Mouse (Mus musculus): ENCODE results near the gene Rpp14. TPM values are rescaled to one million over a fixed set of nuclear protein-coding genes. Genes with fewer than 3 reads are reported as not detected.
"Not testable (repeated sequence)": the region's sequence is repeated elsewhere in the genome, so short reads cannot be mapped to it uniquely, and the experiment has no call there.

Rpp14 gene
- total RNA-seq, 4 experiments from 2014 or later = 26.2 to 33.3 (median 28.2) TPM

- no peak for DNase-seq (ENCODE audit: low spot score)
These were observed 34.1 kb downstream of the Rpp14 start for GRCm38 (mm10) chr14:8114306-8114705.

DNA sequence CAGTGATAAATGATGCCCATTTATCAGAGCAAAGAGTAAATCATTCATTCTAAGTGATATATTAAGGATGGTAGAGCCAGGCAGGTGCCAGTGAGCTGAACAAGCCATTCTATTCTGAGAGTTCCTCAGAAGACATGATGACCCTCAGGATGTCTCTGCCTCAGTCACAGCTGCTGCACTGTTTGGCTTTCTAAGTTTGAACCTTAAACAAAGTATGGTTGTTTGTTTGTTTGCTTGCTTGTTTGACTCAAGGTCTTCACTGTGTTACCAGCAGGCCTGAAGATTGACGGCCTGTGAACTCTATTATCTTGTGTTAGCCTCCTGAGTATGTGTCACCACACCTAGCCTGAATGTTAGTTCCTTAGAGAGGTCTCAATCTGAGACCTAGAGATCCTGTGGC, 34.6 kb downstream of the Rpp14 start:
- no peak for DNase-seq (ENCODE audit: low spot score)

DNA sequence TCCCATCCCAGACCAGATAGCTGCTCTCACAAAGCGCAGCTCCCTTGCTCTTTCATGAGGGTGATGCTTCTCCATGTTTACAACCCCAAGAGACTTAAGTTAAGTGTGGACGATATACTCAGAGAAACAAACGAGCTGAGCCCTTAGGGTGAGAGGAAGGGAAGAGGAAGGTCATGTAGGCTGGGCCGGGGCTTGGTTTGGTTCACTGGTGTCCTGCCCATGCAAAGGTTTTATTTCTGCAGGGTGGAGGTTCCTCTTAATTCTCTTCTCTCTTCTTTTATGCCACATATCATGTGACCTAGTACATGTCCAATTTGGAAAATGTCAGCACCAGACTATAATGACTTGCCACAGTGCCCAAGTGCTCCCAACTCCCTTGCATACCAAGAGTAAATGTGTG, 35.6 kb downstream of the Rpp14 start:
- DNase-seq (ENCODE audit: low spot score) = no peak

DNA sequence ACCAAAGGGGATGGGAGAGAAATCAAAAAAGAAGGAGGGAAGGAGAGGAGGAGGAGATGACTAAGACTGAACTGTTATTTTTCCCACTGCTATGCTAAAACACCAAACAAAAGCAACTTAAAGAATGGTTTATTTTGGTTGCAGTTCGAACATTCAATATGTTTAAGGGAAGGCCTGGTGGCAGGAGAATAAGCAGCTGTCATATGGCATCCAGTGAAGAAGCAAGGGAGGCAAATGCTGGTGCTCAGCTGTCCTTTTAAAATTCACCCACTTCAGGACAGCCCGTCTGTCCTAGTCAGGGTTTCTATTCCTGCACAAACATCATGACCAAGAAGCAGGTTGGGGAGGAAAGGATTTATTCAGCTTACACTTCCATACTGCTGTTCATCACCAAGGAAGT, 37.2 kb downstream of the Rpp14 start:
- DNase-seq (ENCODE audit: low spot score) = no peak

GRCm38 (mm10) chr14:8119454-8119853, 39.3 kb downstream of the Rpp14 start:
- DNase-seq (ENCODE audit: low spot score) = no peak

DNA sequence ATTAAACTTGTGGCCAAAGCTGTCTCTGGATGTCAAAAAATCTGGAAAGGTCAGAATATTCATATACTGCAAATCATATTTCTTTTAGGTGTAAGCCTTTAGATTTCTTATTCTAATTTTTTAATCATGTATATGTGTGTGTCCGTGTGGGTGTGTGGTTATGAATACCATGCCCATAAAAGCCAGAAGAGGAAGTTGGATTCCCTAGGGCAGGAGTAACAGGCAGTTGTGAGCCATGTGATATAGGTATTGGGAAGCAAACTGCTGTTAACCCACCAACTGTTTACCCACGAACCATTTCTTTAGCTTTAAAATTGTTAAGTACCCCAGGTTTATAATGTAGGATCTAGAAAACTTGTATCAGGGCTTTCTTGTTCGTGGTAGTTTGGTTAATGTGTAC, 39.7 kb downstream of the Rpp14 start:
- DNase-seq (ENCODE audit: low spot score) = no peak

- DNase-seq (ENCODE audit: low spot score) = no peak
These were observed 43.0 kb downstream of the Rpp14 start for GRCm38 (mm10) chr14:8123141-8123540.

DNA sequence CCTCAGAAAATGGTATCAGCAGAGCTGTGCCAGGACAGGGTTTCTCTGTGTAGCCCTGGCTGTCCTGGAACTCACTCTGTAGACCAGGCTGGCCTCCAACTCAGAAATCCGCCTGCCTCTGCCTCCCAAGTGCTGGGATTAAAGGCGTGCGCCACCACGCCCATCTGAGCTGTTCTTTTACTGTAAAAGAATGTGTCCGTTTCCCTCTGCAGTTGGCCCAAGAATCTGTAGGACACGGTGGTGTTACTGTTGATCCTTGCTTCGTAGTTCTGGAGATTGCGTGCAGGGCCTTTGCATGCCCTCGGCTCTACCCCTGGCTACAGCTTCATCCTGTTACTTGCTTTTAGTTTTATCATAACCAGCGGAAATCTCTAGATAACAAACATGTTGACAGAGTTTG, 43.4 kb downstream of the Rpp14 start:
- not testable (repeated sequence) for DNase-seq (ENCODE audit: low spot score)

GRCm38 (mm10) chr14:8124046-8124881, 44.1 kb downstream of the Rpp14 start:
- no peak for DNase-seq (ENCODE audit: low spot score)

GRCm38 (mm10) chr14:8127971-8128370, 47.8 kb downstream of the Rpp14 start:
- no peak for DNase-seq (ENCODE audit: low spot score)

DNA sequence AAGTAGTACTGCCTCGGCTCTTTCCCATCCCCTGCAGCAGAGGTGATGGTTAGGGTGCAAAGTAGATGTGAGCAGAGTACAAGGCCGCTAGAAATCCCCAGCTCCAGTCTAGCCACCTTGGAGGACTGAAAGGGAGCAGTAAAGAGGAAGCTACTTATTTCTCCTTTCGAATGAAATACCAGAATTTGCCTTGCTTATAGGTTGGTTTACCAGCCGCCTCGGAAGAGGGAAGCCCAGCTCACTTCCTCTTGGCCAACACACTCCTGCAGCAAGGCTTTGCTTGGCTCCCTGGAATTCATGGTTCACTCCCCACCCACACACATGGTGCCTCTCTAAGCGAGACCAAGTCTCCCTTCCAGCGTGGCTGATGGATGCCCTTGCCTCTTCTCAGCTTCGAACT, 52.6 kb downstream of the Rpp14 start:
- DNase-seq (ENCODE audit: low spot score) = no peak

DNA sequence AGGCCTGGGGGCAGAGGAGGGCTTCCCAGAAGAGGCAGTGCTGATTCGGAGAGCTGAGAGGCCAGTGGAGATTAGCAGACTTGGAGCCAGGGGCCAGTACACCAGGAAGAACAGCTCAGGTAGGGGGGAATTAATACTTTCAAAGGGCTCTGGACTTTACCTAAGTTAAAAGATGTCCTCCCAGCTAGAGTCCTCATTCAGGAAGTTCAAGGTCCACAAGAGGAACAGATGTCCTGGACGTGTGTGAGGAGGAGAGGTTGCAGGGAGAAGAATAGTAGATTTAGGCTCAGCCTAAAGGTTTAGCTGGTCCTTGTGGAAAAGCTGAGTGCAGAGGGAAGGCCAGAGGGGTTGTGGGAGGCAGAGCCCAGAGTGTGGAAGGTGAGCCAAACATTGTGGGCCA, 54.1 kb downstream of the Rpp14 start:
- DNase-seq (ENCODE audit: low spot score) = no peak

- peak; percentile 36 for DNase-seq (ENCODE audit: low spot score)
These were observed 55.0 kb downstream of the Rpp14 start for GRCm38 (mm10) chr14:8135130-8135529.

- no peak for DNase-seq (ENCODE audit: low spot score)
These were observed 59.9 kb downstream of the Rpp14 start for GRCm38 (mm10) chr14:8139724-8140710.

GRCm38 (mm10) chr14:8141131-8141530, 61.0 kb downstream of the Rpp14 start:
- no peak for DNase-seq (ENCODE audit: low spot score)

Other genes with a start within 250 kb of the Rpp14 start
- gene Gm45521, start 123.1 kb upstream of the Rpp14 start, total RNA-seq (2022) = not detected
- gene Dnase1l3, start 85.8 kb upstream of the Rpp14 start, total RNA-seq (2022) = under 1 TPM in 3 of 4 experiments, not detected in 1; 0.06 to 0.17 (median 0.11) TPM
- 10 to 100 TPM; 11.0 to 14.3 (median 12.2) TPM for gene Abhd6, start 77.5 kb upstream of the Rpp14 start, total RNA-seq (2022)
- gene Pxk, start 17.8 kb downstream of the Rpp14 start, total RNA-seq (2022) = 10 to 100 TPM; 21.5 to 25.4 (median 24.6) TPM
- 100 to 1,000 TPM; 726 to 851 (median 790) TPM for gene Pdhb, start 92.7 kb downstream of the Rpp14 start, total RNA-seq (2022)
- 1 to 10 TPM; 8.7 to 9.9 (median 9.3) TPM for gene Kctd6, start 133.8 kb downstream of the Rpp14 start, total RNA-seq (2022)
- gene Acox2, start 179.0 kb downstream of the Rpp14 start, total RNA-seq (2022) = 1 to 10 TPM in 2 of 4 experiments, under 1 TPM in 2; 0.44 to 1.4 (median 1.1) TPM
- 1 to 10 TPM; 7.5 to 8.8 (median 8.2) TPM for gene Fam107a, start 237.7 kb downstream of the Rpp14 start, total RNA-seq (2022)